Mouse (Mus musculus) left cerebral cortex, adult 8-10 months (tissue): ENCODE data around the gene Plb1. TPM values are rescaled to one million over a fixed set of nuclear protein-coding genes. Genes with fewer than 3 reads are reported as not detected.
A peak's percentile ranks its signal among the peaks of the same experiment; 100 is the strongest.

Experiments used
- DNase-seq, 2 experiments: peaks; one replicate each; pipeline ENCODE4 v3.0.0; 2022; ENCODE audit warnings: low spot score in 2 of 2
- total RNA-seq, 4 experiments: library from RNA; stranded (reverse); gene quantifications; 2 replicates each; pipeline ENCODE4 v1.2.4; 2022

Gene Plb1
- total RNA-seq, 4 experiments from 2014 or later = 0.54 to 1.7 (median 1.3) TPM

GRCm38 (mm10) chr5:32245385-32245784 lies 12.9 kb downstream of the Plb1 start:
- DNase-seq = peak; percentile 7 to 43

- no peak for DNase-seq
Observed at GRCm38 (mm10) chr5:32260751-32261150, 28.2 kb downstream of the Plb1 start.

- DNase-seq = no peak
Observed at GRCm38 (mm10) chr5:32261251-32261650, 28.7 kb downstream of the Plb1 start.

- DNase-seq = no peak
Observed at GRCm38 (mm10) chr5:32262534-32262933, 30.0 kb downstream of the Plb1 start.

- DNase-seq = no peak
Observed at GRCm38 (mm10) chr5:32272502-32272901, 40.0 kb downstream of the Plb1 start.

GRCm38 (mm10) chr5:32278000-32278694 lies 45.6 kb downstream of the Plb1 start:
- DNase-seq = no peak

- DNase-seq = no peak
Observed at GRCm38 (mm10) chr5:32280066-32280465, 47.6 kb downstream of the Plb1 start.

GRCm38 (mm10) chr5:32282345-32282744 lies 49.8 kb downstream of the Plb1 start:
- DNase-seq = no peak

- no peak for DNase-seq
Observed at GRCm38 (mm10) chr5:32283457-32283856, 50.9 kb downstream of the Plb1 start.

GRCm38 (mm10) chr5:32286315-32286714 lies 53.8 kb downstream of the Plb1 start:
- DNase-seq = no peak

GRCm38 (mm10) chr5:32288021-32288420 lies 55.5 kb downstream of the Plb1 start:
- no peak for DNase-seq

- no peak for DNase-seq
Observed at GRCm38 (mm10) chr5:32291316-32291715, 58.8 kb downstream of the Plb1 start.

- peak; percentile 15 to 26 for DNase-seq
Observed at GRCm38 (mm10) chr5:32302991-32303921, 70.7 kb downstream of the Plb1 start.

GRCm38 (mm10) chr5:32307106-32307505 lies 74.6 kb downstream of the Plb1 start:
- no peak for DNase-seq

GRCm38 (mm10) chr5:32308647-32309046 lies 76.1 kb downstream of the Plb1 start:
- DNase-seq = no peak

GRCm38 (mm10) chr5:32309714-32310113 lies 77.2 kb downstream of the Plb1 start:
- peak in 1 of 2 experiments; percentile 20 for DNase-seq

GRCm38 (mm10) chr5:32310802-32311201 lies 78.3 kb downstream of the Plb1 start:
- no peak for DNase-seq

- DNase-seq = no peak
Observed at GRCm38 (mm10) chr5:32311589-32312166, 79.2 kb downstream of the Plb1 start.

GRCm38 (mm10) chr5:32313671-32314070 lies 81.2 kb downstream of the Plb1 start:
- no peak for DNase-seq

- peak in 1 of 2 experiments; percentile 63 for DNase-seq
Observed at GRCm38 (mm10) chr5:32314731-32315130, 82.2 kb downstream of the Plb1 start.

- no peak for DNase-seq
Observed at GRCm38 (mm10) chr5:32322146-32322811, 89.8 kb downstream of the Plb1 start.
